Mouse (Mus musculus) lung, embryonic 15.5 days (tissue): Measurements from ENCODE around the gene Zp3. TPM values are rescaled to one million over a fixed set of nuclear protein-coding genes. Genes with fewer than 3 reads are reported as not detected.
A peak's percentile ranks its signal among the peaks of the same experiment; 100 is the strongest.

Experiments
- ATAC-seq: fragments of 200-750 bp; cut with Nextera tagmentation; 2 replicates; pipeline ENCODE4 v1.8.0; 2017; ENCODE audit warnings: moderate number of reproducible peaks, borderline replicate concordance; ENCODE audit not compliant: low FRiP score, low TSS enrichment; ENCODE audit errors: extremely low read depth
- H3K27ac ChIP-seq: fragments of 300-500 bp; sonication (generic); 2 replicates; pipeline ENCODE4 v1.5.1; 2015; ENCODE audit warnings: moderate library complexity, mild to moderate bottlenecking, inconsistent platforms
- H3K27me3 ChIP-seq: fragments of 300-500 bp; sonication (generic); 2 replicates; pipeline ENCODE4 v1.6.1; 2015; ENCODE audit warnings: inconsistent platforms
- H3K36me3 ChIP-seq: fragments of 300-500 bp; sonication (generic); 2 replicates; pipeline ENCODE4 v1.6.1; 2015; ENCODE audit warnings: inconsistent platforms
- H3K4me1 ChIP-seq: fragments of 300-500 bp; sonication (generic); 2 replicates; pipeline ENCODE4 v1.6.1; 2015; ENCODE audit warnings: inconsistent platforms
- H3K4me2 ChIP-seq: fragments of 300-500 bp; sonication (generic); 2 replicates; pipeline ENCODE4 v1.6.1; 2015; ENCODE audit warnings: inconsistent platforms, mild to moderate bottlenecking, moderate library complexity
- H3K4me3 ChIP-seq: fragments of 300-500 bp; sonication (generic); 2 replicates; pipeline ENCODE4 v1.5.1; 2015; ENCODE audit warnings: mild to moderate bottlenecking, inconsistent platforms
- H3K9ac ChIP-seq: fragments of 300-500 bp; sonication (generic); 2 replicates; pipeline ENCODE4 v1.6.1; 2015; ENCODE audit warnings: inconsistent platforms
- H3K9me3 ChIP-seq: fragments of 300-500 bp; sonication (generic); 2 replicates; pipeline ENCODE4 v1.6.1; 2016; ENCODE audit warnings: inconsistent platforms
- WGBS: fragments of 180-500 bp; shearing (Covaris S2); methylation state at CpG from one replicate; pipeline ENCODE4 v1.1.7; 2015; 5-methylcytosine and 5-hydroxymethylcytosine counted together
- polyA plus RNA-seq: library from polyadenylated mRNA; unstranded; fragments of >200 nt; fragmentation: Nextera tagmentation; extraction: Ambion mirVana; gene quantifications from 2 replicates; pipeline ENCODE4 v1.2.1, GENCODE M21; 2015

Zp3 gene
- polyA plus RNA-seq = not detected in 2 replicates

- Histone ChIP-seq H3K27ac (no peak within 1 kb of the TSS), H3K4me3 (no peak within 1 kb of the TSS), H3K9me3 (no peaks in the 10 kb centered on the region), H3K27me3 (no peaks in the 10 kb centered on the region), H3K4me1 (no peaks in the 10 kb centered on the region), H3K4me2 (no peak within 1 kb of the TSS), H3K9ac (no peak within 1 kb of the TSS), H3K36me3 (no peaks in the 10 kb centered on the region)
- ATAC-seq = no peak
- WGBS = 63% methylated on average over 8 of the region's 8 CpGs
Measured at GRCm38 (mm10) chr5:135979904-135980303, at the start of gene Zp3. Zp3 (plus strand) TSS chr5:135980099.

GRCm38 (mm10) chr5:135931526-135931925, 48.4 kb upstream of the Zp3 start:
- Histone ChIP-seq H3K27me3 (no peaks in the 10 kb centered on the region), H3K9me3 (no peaks in the 10 kb centered on the region), H3K27ac (no peak overlapping the region), H3K4me1 (peaks cover 28% of the 10 kb centered on the region), H3K36me3 (peaks cover 41% of the 10 kb centered on the region), H3K4me3 (no peak overlapping the region), H3K9ac (peak overlapping the region; percentile 13), H3K4me2 (no peak overlapping the region)
- WGBS = 87% methylated on average over 9 of the region's 9 CpGs
- no peak for ATAC-seq

GRCm38 (mm10) chr5:135932359-135932758, 47.5 kb upstream of the Zp3 start:
- H3K9me3 ChIP-seq = no peaks in the 10 kb centered on the region
- H3K4me3 ChIP-seq = no peak overlapping the region
- H3K4me2 ChIP-seq = peak overlapping the region; percentile 32
- H3K9ac ChIP-seq = no peak overlapping the region
- 80% methylated on average over 2 of the region's 2 CpGs for WGBS
- H3K36me3 ChIP-seq = peaks cover 34% of the 10 kb centered on the region
- no peak overlapping the region for H3K27ac ChIP-seq
- no peak for ATAC-seq
- H3K4me1 ChIP-seq = peaks cover 28% of the 10 kb centered on the region
- H3K27me3 ChIP-seq = no peaks in the 10 kb centered on the region

GRCm38 (mm10) chr5:135933222-135933899, 46.5 kb upstream of the Zp3 start:
- Histone ChIP-seq H3K4me3 (peak overlapping the region; percentile 78), H3K36me3 (peaks cover 31% of the 10 kb centered on the region), H3K27me3 (no peaks in the 10 kb centered on the region), H3K4me1 (peaks cover 28% of the 10 kb centered on the region), H3K9me3 (no peaks in the 10 kb centered on the region), H3K9ac (peak overlapping the region; percentile 91), H3K4me2 (peak overlapping the region; percentile 60), H3K27ac (peak overlapping the region; percentile 98)
- no peak for ATAC-seq
- 5% methylated on average over 11 of the region's 12 CpGs for WGBS

- Histone ChIP-seq H3K27me3 (no peaks in the 10 kb centered on the region), H3K36me3 (peaks cover 28% of the 10 kb centered on the region), H3K9ac (peak overlapping the region; percentile 91), H3K4me2 (peak overlapping the region; percentile 60), H3K9me3 (no peaks in the 10 kb centered on the region), H3K27ac (peak overlapping the region; percentile 98), H3K4me3 (peak overlapping the region; percentile 78), H3K4me1 (peaks cover 28% of the 10 kb centered on the region)
- 0% methylated on average over 26 of the region's 35 CpGs for WGBS
- ATAC-seq = peak; percentile 68
Measured at GRCm38 (mm10) chr5:135933900-135934441, 45.9 kb upstream of the Zp3 start.

GRCm38 (mm10) chr5:135934481-135935175, 45.3 kb upstream of the Zp3 start, which contains the start of gene Ywhag:
Ywhag (minus strand) TSS chr5:135934616.
- H3K27me3 ChIP-seq = no peaks in the 10 kb centered on the region
- H3K4me3 ChIP-seq = peak within 1 kb of the TSS; percentile 78
- H3K4me2 ChIP-seq = peak within 1 kb of the TSS; percentile 60
- ATAC-seq = peak; percentile 98
- peak within 1 kb of the TSS; percentile 91 for H3K9ac ChIP-seq
- H3K27ac ChIP-seq = peak within 1 kb of the TSS; percentile 98
- peaks cover 28% of the 10 kb centered on the region for H3K4me1 ChIP-seq
- WGBS = under 1% methylated on average over 44 of the region's 48 CpGs
- H3K9me3 ChIP-seq = no peaks in the 10 kb centered on the region
- peaks cover 22% of the 10 kb centered on the region for H3K36me3 ChIP-seq

GRCm38 (mm10) chr5:135935176-135935523, 44.7 kb upstream of the Zp3 start:
- Histone ChIP-seq H3K4me2 (peak overlapping the region; percentile 60), H3K27me3 (no peaks in the 10 kb centered on the region), H3K27ac (peak overlapping the region; percentile 98), H3K4me1 (peaks cover 28% of the 10 kb centered on the region), H3K9ac (peak overlapping the region; percentile 91; the same call in 1 of the 2 replicates), H3K36me3 (peaks cover 16% of the 10 kb centered on the region), H3K9me3 (no peaks in the 10 kb centered on the region), H3K4me3 (peak overlapping the region; percentile 78)
- WGBS = 49% methylated on average over 7 of the region's 7 CpGs
- ATAC-seq = no peak

- ATAC-seq = no peak
- Histone ChIP-seq H3K9me3 (no peaks in the 10 kb centered on the region), H3K4me3 (no peak overlapping the region), H3K4me1 (peaks cover 28% of the 10 kb centered on the region), H3K4me2 (no peak overlapping the region), H3K9ac (no peak overlapping the region), H3K36me3 (peaks cover 11% of the 10 kb centered on the region), H3K27me3 (no peaks in the 10 kb centered on the region), H3K27ac (no peak overlapping the region)
- WGBS = 78% methylated on average over 6 of the region's 6 CpGs
Measured at GRCm38 (mm10) chr5:135935641-135936190, 44.2 kb upstream of the Zp3 start.

- H3K4me2 ChIP-seq = no peak overlapping the region
- H3K27me3 ChIP-seq = no peaks in the 10 kb centered on the region
- no peak for ATAC-seq
- H3K36me3 ChIP-seq = no peaks in the 10 kb centered on the region
- no peak overlapping the region for H3K4me3 ChIP-seq
- WGBS = 50% methylated on average over 5 of the region's 5 CpGs
- H3K9me3 ChIP-seq = no peaks in the 10 kb centered on the region
- no peak overlapping the region for H3K9ac ChIP-seq
- peaks cover under 1% of the 10 kb centered on the region; the same call in 1 of the 2 replicates for H3K4me1 ChIP-seq
- no peak overlapping the region for H3K27ac ChIP-seq
Measured at GRCm38 (mm10) chr5:135940587-135940986, 39.3 kb upstream of the Zp3 start.

GRCm38 (mm10) chr5:135942710-135943109, 37.2 kb upstream of the Zp3 start:
- no peak overlapping the region for H3K4me2 ChIP-seq

GRCm38 (mm10) chr5:135945916-135946408, 33.9 kb upstream of the Zp3 start:
- H3K9me3 ChIP-seq = no peaks in the 10 kb centered on the region
- no peak overlapping the region for H3K4me3 ChIP-seq
- no peaks in the 10 kb centered on the region for H3K36me3 ChIP-seq
- WGBS = 44% methylated on average over 10 of the region's 10 CpGs
- peaks cover 11% of the 10 kb centered on the region for H3K4me1 ChIP-seq
- 0 out of 2 replicates have a peak overlapping the region, but pooled peaks have one; percentile 19 for H3K27ac ChIP-seq
- H3K9ac ChIP-seq = no peak overlapping the region
- H3K4me2 ChIP-seq = peak overlapping the region; percentile 29
- no peaks in the 10 kb centered on the region for H3K27me3 ChIP-seq
- ATAC-seq = peak; percentile 76

More at GRCm38 (mm10) chr5:135942710-135943109, 37.2 kb upstream of the Zp3 start:
- no peaks in the 10 kb centered on the region for H3K36me3 ChIP-seq
- 74% methylated on average over 6 of the region's 6 CpGs for WGBS
- no peak for ATAC-seq
- no peaks in the 10 kb centered on the region for H3K27me3 ChIP-seq
- H3K4me3 ChIP-seq = no peak overlapping the region
- H3K4me1 ChIP-seq = peaks cover 11% of the 10 kb centered on the region
- no peaks in the 10 kb centered on the region for H3K9me3 ChIP-seq
- H3K27ac ChIP-seq = no peak overlapping the region
- H3K9ac ChIP-seq = no peak overlapping the region
